Mouse (Mus musculus) neural tube, embryonic 12.5 days (tissue): ENCODE measurements at regions not wholly inside any gene's neighbourhood (a gene's known extent, or its start where the extent isn't known, plus 50 kb on each side); places are given as distances from the start of the nearest gene placed in this dataset.

Experiments
- ATAC-seq: fragments of 200-750 bp; cut with Nextera tagmentation; 2 replicates; pipeline ENCODE4 v1.8.0; 2017; ENCODE audit warnings: low read depth, mild to moderate bottlenecking, moderate TSS enrichment, moderate library complexity; ENCODE audit not compliant: low FRiP score
- H3K27ac ChIP-seq: fragments of 300-500 bp; sonication (generic); 2 replicates; pipeline ENCODE4 v1.5.1; 2016
- H3K27me3 ChIP-seq: fragments of 300-500 bp; sonication (generic); replicated peaks from 2 replicates; pipeline ENCODE4 v1.6.1; 2016; ENCODE audit warnings: mild to moderate bottlenecking
- H3K36me3 ChIP-seq: fragments of 300-500 bp; sonication (generic); 2 replicates; pipeline ENCODE4 v1.6.1; 2016; ENCODE audit warnings: mild to moderate bottlenecking
- H3K4me1 ChIP-seq: fragments of 300-500 bp; sonication (generic); 2 replicates; pipeline ENCODE4 v1.6.1; 2016
- H3K4me2 ChIP-seq: fragments of 300-500 bp; sonication (generic); replicated peaks from 2 replicates; pipeline ENCODE4 v1.6.1; 2016; ENCODE audit warnings: mild to moderate bottlenecking
- H3K4me3 ChIP-seq: fragments of 300-500 bp; sonication (generic); 2 replicates; pipeline ENCODE4 v1.5.1; 2016
- H3K9ac ChIP-seq: fragments of 300-500 bp; sonication (generic); 2 replicates; pipeline ENCODE4 v1.6.1; 2016; ENCODE audit warnings: mild to moderate bottlenecking
- H3K9me3 ChIP-seq: fragments of 300-500 bp; sonication (generic); 2 replicates; pipeline ENCODE4 v1.6.1; 2016; ENCODE audit warnings: mild to moderate bottlenecking
- WGBS: fragments of 180-500 bp; shearing (Covaris S2); methylation state at CpG from one replicate; pipeline ENCODE4 v1.1.7; 2016; 5-methylcytosine and 5-hydroxymethylcytosine counted together

- WGBS = 71% methylated on average over 4 of the region's 4 CpGs
- H3K4me1 ChIP-seq = no peaks in the 10 kb centered on the region; the same call in 1 of the 2 replicates
- ATAC-seq = no peak
- no peak overlapping the region for H3K4me3 ChIP-seq
- no peak overlapping the region for H3K27ac ChIP-seq
- no peaks in the 10 kb centered on the region for H3K9me3 ChIP-seq
- no peaks in the 10 kb centered on the region for H3K27me3 ChIP-seq
- H3K36me3 ChIP-seq = no peaks in the 10 kb centered on the region
- H3K9ac ChIP-seq = no peak overlapping the region
- H3K4me2 ChIP-seq = no peak overlapping the region
These were observed 380.8 kb upstream of the Camk1g start for GRCm38 (mm10) chr1:193750929-193751328.

GRCm38 (mm10) chr1:193747426-193747960 is 377.4 kb upstream of the Camk1g start:
- Histone ChIP-seq H3K36me3 (no peaks in the 10 kb centered on the region), H3K9ac (no peak overlapping the region), H3K9me3 (no peaks in the 10 kb centered on the region), H3K27me3 (no peaks in the 10 kb centered on the region), H3K4me3 (no peak overlapping the region), H3K27ac (no peak overlapping the region), H3K4me1 (no peaks in the 10 kb centered on the region; the same call in 1 of the 2 replicates), H3K4me2 (no peak overlapping the region)
- ATAC-seq = no peak
- WGBS = 67% methylated on average over 6 of the region's 6 CpGs

- H3K27ac ChIP-seq = no peak overlapping the region
- no peaks in the 10 kb centered on the region for H3K4me1 ChIP-seq
- H3K9ac ChIP-seq = no peak overlapping the region
- H3K4me2 ChIP-seq = no peak overlapping the region
- ATAC-seq = no peak
- WGBS = 95% methylated on average over 2 of the region's 2 CpGs
- no peaks in the 10 kb centered on the region for H3K27me3 ChIP-seq
- H3K4me3 ChIP-seq = no peak overlapping the region
- H3K36me3 ChIP-seq = no peaks in the 10 kb centered on the region
- H3K9me3 ChIP-seq = no peaks in the 10 kb centered on the region
These were observed 372.6 kb upstream of the Camk1g start for GRCm38 (mm10) chr1:193742688-193743087.

- ATAC-seq = no peak
- 61% methylated on average over 6 of the region's 6 CpGs for WGBS
- H3K4me3 ChIP-seq = no peak overlapping the region
- no peaks in the 10 kb centered on the region for H3K27me3 ChIP-seq
- H3K36me3 ChIP-seq = no peaks in the 10 kb centered on the region
- H3K9ac ChIP-seq = no peak overlapping the region
- peaks cover 5% of the 10 kb centered on the region; the same call in 1 of the 2 replicates for H3K4me1 ChIP-seq
- no peak overlapping the region for H3K27ac ChIP-seq
- no peak overlapping the region for H3K4me2 ChIP-seq
- no peaks in the 10 kb centered on the region for H3K9me3 ChIP-seq
These were observed 368.7 kb upstream of the Camk1g start for GRCm38 (mm10) chr1:193738821-193739220.

GRCm38 (mm10) chr1:193735949-193736518 is 365.9 kb upstream of the Camk1g start:
- no peak overlapping the region for H3K4me3 ChIP-seq
- no peak overlapping the region for H3K27ac ChIP-seq
- ATAC-seq = no peak
- H3K36me3 ChIP-seq = no peaks in the 10 kb centered on the region
- no peaks in the 10 kb centered on the region for H3K27me3 ChIP-seq
- H3K9me3 ChIP-seq = no peaks in the 10 kb centered on the region
- WGBS = 94% methylated on average over 1 of the region's 1 CpGs
- H3K9ac ChIP-seq = no peak overlapping the region
- H3K4me1 ChIP-seq = peaks cover 19% of the 10 kb centered on the region
- H3K4me2 ChIP-seq = no peak overlapping the region

- Histone ChIP-seq H3K9me3 (no peaks in the 10 kb centered on the region), H3K4me1 (peaks cover 26% of the 10 kb centered on the region), H3K36me3 (no peaks in the 10 kb centered on the region), H3K27me3 (no peaks in the 10 kb centered on the region), H3K4me3 (no peak overlapping the region), H3K9ac (no peak overlapping the region), H3K27ac (no peak overlapping the region), H3K4me2 (no peak overlapping the region)
- ATAC-seq = 0 out of 2 replicates have a peak, but pooled peaks have one; percentile 39
- WGBS = 51% methylated on average over 4 of the region's 4 CpGs
These were observed 364.1 kb upstream of the Camk1g start for GRCm38 (mm10) chr1:193734014-193734763.

- Histone ChIP-seq H3K4me2 (no peak overlapping the region), H3K9me3 (no peaks in the 10 kb centered on the region), H3K4me3 (no peak overlapping the region), H3K27ac (no peak overlapping the region), H3K4me1 (peaks cover 26% of the 10 kb centered on the region), H3K27me3 (no peaks in the 10 kb centered on the region), H3K36me3 (no peaks in the 10 kb centered on the region), H3K9ac (no peak overlapping the region)
- 11% methylated on average over 5 of the region's 5 CpGs for WGBS
- 0 out of 2 replicates have a peak, but pooled peaks have one; percentile 35 for ATAC-seq
These were observed 363.3 kb upstream of the Camk1g start for GRCm38 (mm10) chr1:193733402-193733801.

GRCm38 (mm10) chr1:193732113-193732512 is 362.0 kb upstream of the Camk1g start:
- H3K9ac ChIP-seq = no peak overlapping the region
- H3K9me3 ChIP-seq = no peaks in the 10 kb centered on the region
- no peak overlapping the region for H3K27ac ChIP-seq
- 7% methylated on average over 1 of the region's 1 CpGs for WGBS
- H3K4me2 ChIP-seq = no peak overlapping the region
- H3K36me3 ChIP-seq = no peaks in the 10 kb centered on the region
- ATAC-seq = no peak
- peaks cover 26% of the 10 kb centered on the region for H3K4me1 ChIP-seq
- no peak overlapping the region for H3K4me3 ChIP-seq
- no peaks in the 10 kb centered on the region for H3K27me3 ChIP-seq

- no peaks in the 10 kb centered on the region for H3K9me3 ChIP-seq
- 80% methylated on average over 2 of the region's 2 CpGs for WGBS
- H3K9ac ChIP-seq = no peak overlapping the region
- no peaks in the 10 kb centered on the region for H3K27me3 ChIP-seq
- H3K27ac ChIP-seq = no peak overlapping the region
- H3K36me3 ChIP-seq = no peaks in the 10 kb centered on the region
- H3K4me3 ChIP-seq = no peak overlapping the region
- no peak for ATAC-seq
- H3K4me2 ChIP-seq = no peak overlapping the region
- no peaks in the 10 kb centered on the region for H3K4me1 ChIP-seq
These were observed 351.8 kb upstream of the Camk1g start for GRCm38 (mm10) chr1:193721850-193722249.

GRCm38 (mm10) chr1:193720420-193720851 is 350.3 kb upstream of the Camk1g start:
- no peak overlapping the region for H3K4me3 ChIP-seq
- WGBS = 67% methylated on average over 8 of the region's 8 CpGs

GRCm38 (mm10) chr1:193715328-193715727 is 345.2 kb upstream of the Camk1g start:
- WGBS = 77% methylated on average over 4 of the region's 4 CpGs

More at GRCm38 (mm10) chr1:193720420-193720851, 350.3 kb upstream of the Camk1g start:
- ATAC-seq = no peak
- Histone ChIP-seq H3K9me3 (no peaks in the 10 kb centered on the region), H3K27me3 (no peaks in the 10 kb centered on the region), H3K4me2 (no peak overlapping the region), H3K9ac (no peak overlapping the region), H3K36me3 (no peaks in the 10 kb centered on the region), H3K4me1 (no peaks in the 10 kb centered on the region), H3K27ac (no peak overlapping the region)

GRCm38 (mm10) chr1:193714631-193715030 is 344.5 kb upstream of the Camk1g start:
- ATAC-seq = no peak
- no peak overlapping the region for H3K27ac ChIP-seq
- 86% methylated on average over 2 of the region's 2 CpGs for WGBS

More at GRCm38 (mm10) chr1:193715328-193715727, 345.2 kb upstream of the Camk1g start:
- Histone ChIP-seq H3K4me3 (no peak overlapping the region), H3K4me1 (no peaks in the 10 kb centered on the region), H3K27me3 (no peaks in the 10 kb centered on the region), H3K9ac (no peak overlapping the region), H3K9me3 (no peaks in the 10 kb centered on the region), H3K4me2 (no peak overlapping the region), H3K27ac (no peak overlapping the region), H3K36me3 (no peaks in the 10 kb centered on the region)
- ATAC-seq = no peak

More at GRCm38 (mm10) chr1:193714631-193715030, 344.5 kb upstream of the Camk1g start:
- Histone ChIP-seq H3K4me2 (no peak overlapping the region), H3K27me3 (no peaks in the 10 kb centered on the region), H3K36me3 (no peaks in the 10 kb centered on the region), H3K4me3 (no peak overlapping the region), H3K9ac (no peak overlapping the region), H3K4me1 (no peaks in the 10 kb centered on the region), H3K9me3 (no peaks in the 10 kb centered on the region)
